Mouse (Mus musculus): ENCODE results near the gene Eci2.
"Not testable (repeated sequence)": the region's sequence is repeated elsewhere in the genome, so short reads cannot be mapped to it uniquely, and the experiment has no call there.

Eci2 gene

GRCm38 (mm10) chr13:34993595-34993982, 33.3 kb downstream of the Eci2 start:
- no peak for DNase-seq (ENCODE audit: inconsistent age in 2 of 2, low spot score in 1 of 2)

GRCm38 (mm10) chr13:34993085-34993484, 33.8 kb downstream of the Eci2 start:
- peak in 1 of 2 experiments; percentile 23 for DNase-seq (ENCODE audit: inconsistent age in 2 of 2, low spot score in 1 of 2)

- no peak for DNase-seq (ENCODE audit: inconsistent age in 2 of 2, low spot score in 1 of 2)
Observed at GRCm38 (mm10) chr13:34991581-34992273, 35.2 kb downstream of the Eci2 start.

- DNase-seq (ENCODE audit: inconsistent age in 2 of 2, low spot score in 1 of 2), result not testable (repeated sequence)
Observed at GRCm38 (mm10) chr13:34983479-34983878, 43.4 kb downstream of the Eci2 start.

GRCm38 (mm10) chr13:34978635-34979034, 48.3 kb downstream of the Eci2 start:
- not testable (repeated sequence) for DNase-seq (ENCODE audit: inconsistent age in 2 of 2, low spot score in 1 of 2)

- DNase-seq (ENCODE audit: inconsistent age in 2 of 2, low spot score in 1 of 2), result no peak
Observed at GRCm38 (mm10) chr13:34977410-34977809, 49.5 kb downstream of the Eci2 start.

GRCm38 (mm10) chr13:34976116-34976515, 50.8 kb downstream of the Eci2 start:
- DNase-seq (ENCODE audit: inconsistent age in 2 of 2, low spot score in 1 of 2), result peak in 1 of 2 experiments; percentile 68

GRCm38 (mm10) chr13:34973770-34974169, 53.1 kb downstream of the Eci2 start:
- DNase-seq (ENCODE audit: inconsistent age in 2 of 2, low spot score in 1 of 2), result no peak

GRCm38 (mm10) chr13:34973149-34973548, 53.7 kb downstream of the Eci2 start:
- DNase-seq (ENCODE audit: inconsistent age in 2 of 2, low spot score in 1 of 2), result peak in 1 of 2 experiments; percentile 70

- not testable (repeated sequence) for DNase-seq (ENCODE audit: inconsistent age in 2 of 2, low spot score in 1 of 2)
Observed at GRCm38 (mm10) chr13:34972456-34972855, 54.4 kb downstream of the Eci2 start.

GRCm38 (mm10) chr13:34965647-34966046, 61.2 kb downstream of the Eci2 start:
- not testable (repeated sequence) for DNase-seq (ENCODE audit: inconsistent age in 2 of 2, low spot score in 1 of 2)

GRCm38 (mm10) chr13:34964866-34965265, 62.0 kb downstream of the Eci2 start:
- DNase-seq (ENCODE audit: inconsistent age in 2 of 2, low spot score in 1 of 2), result no peak

GRCm38 (mm10) chr13:34964419-34964818, 62.5 kb downstream of the Eci2 start:
- peak in 1 of 2 experiments; percentile 50 for DNase-seq (ENCODE audit: inconsistent age in 2 of 2, low spot score in 1 of 2)

- peak; percentile 47 to 73 for DNase-seq (ENCODE audit: inconsistent age in 2 of 2, low spot score in 1 of 2)
Observed at GRCm38 (mm10) chr13:34963511-34964397, 63.1 kb downstream of the Eci2 start, which contains the start of gene Eci3. Gene Eci3, minus strand, starts transcription at chr13:34963810.

- DNase-seq (ENCODE audit: inconsistent age in 2 of 2, low spot score in 1 of 2), result no peak
Observed at GRCm38 (mm10) chr13:34960996-34961770, 65.7 kb downstream of the Eci2 start.

GRCm38 (mm10) chr13:34958158-34958557, 68.7 kb downstream of the Eci2 start:
- DNase-seq (ENCODE audit: inconsistent age in 2 of 2, low spot score in 1 of 2), result not testable (repeated sequence)

GRCm38 (mm10) chr13:34956901-34957300, 70.0 kb downstream of the Eci2 start:
- no peak for DNase-seq (ENCODE audit: inconsistent age in 2 of 2, low spot score in 1 of 2)

- DNase-seq (ENCODE audit: inconsistent age in 2 of 2, low spot score in 1 of 2), result not testable (repeated sequence)
Observed at GRCm38 (mm10) chr13:34951437-34951836, 75.5 kb downstream of the Eci2 start.

- DNase-seq (ENCODE audit: inconsistent age in 2 of 2, low spot score in 1 of 2), result no peak
Observed at GRCm38 (mm10) chr13:34942370-34942769, 84.5 kb downstream of the Eci2 start.

GRCm38 (mm10) chr13:34934931-34935644, 91.8 kb downstream of the Eci2 start:
- DNase-seq (ENCODE audit: inconsistent age in 2 of 2, low spot score in 1 of 2), result no peak

Measured in adrenal gland, adult (tissue).